Mouse (Mus musculus) hematopoietic stem cell, adult 5-6 weeks (primary cell): ENCODE data around the gene Zfp938. TPM values are rescaled to one million over a fixed set of nuclear protein-coding genes. Genes with fewer than 3 reads are reported as not detected.
A peak's percentile ranks its signal among the peaks of the same experiment; 100 is the strongest.

Source experiments
- ATAC-seq, 2 experiments: fragments of 125-278 bp in 1 of 2; replicated peaks in 1 of 2; 2 replicates each; pipeline ENCODE4 v1.8.0; 2016 to 2017; ENCODE audit warnings: inconsistent platforms in 2 of 2, mild to moderate bottlenecking in 2 of 2, moderate number of reproducible peaks in 2 of 2, low read depth in 1 of 2, moderate TSS enrichment in 1 of 2; ENCODE audit not compliant: low FRiP score in 2 of 2, poor library complexity in 2 of 2, severe bottlenecking in 2 of 2, insufficient read depth in 1 of 2, low TSS enrichment in 1 of 2
- total RNA-seq: library from RNA; stranded (forward); fragments of 172-1452, 232-1000 nt; gene quantifications from 2 replicates; pipeline ENCODE4 v1.2.3, GENCODE M21; 2017

Zfp938 gene
- 5.7 and 8.6 TPM in 2 replicates for total RNA-seq

DNA sequence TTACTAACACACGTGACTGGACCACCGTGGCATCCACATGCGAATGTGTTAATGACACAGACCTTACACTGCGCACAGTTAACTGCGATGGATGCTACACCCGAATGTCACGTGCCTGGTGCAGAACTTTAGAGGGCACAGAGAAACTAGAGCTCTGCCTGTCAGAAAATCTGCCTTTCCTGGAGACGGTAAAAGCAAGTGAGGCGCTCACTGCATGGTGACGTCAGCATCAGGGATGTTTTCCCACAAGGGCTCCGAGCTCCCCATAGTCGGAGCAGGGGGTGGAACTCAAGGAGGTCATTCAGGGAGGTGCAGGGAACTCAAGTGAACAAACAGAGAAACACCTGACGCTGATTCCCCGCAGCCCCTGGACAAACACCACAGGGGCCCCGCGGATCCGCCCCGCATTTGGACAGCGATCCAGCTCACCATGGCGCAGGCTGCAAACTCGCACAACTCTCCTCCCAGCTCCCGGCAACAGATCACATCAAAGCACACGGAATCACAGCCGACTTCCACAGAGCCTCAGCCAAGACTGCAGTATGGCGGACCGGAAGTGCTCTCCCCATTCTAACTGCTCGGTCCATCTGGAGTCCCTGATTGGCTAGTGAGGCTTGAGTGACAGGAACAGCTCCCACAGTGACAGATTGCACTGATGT is at the start of gene Zfp938:
Gene Zfp938 (minus strand): TSS at position 539 of the 659 bp plus-strand sequence.
- peak; percentile 98 to 100 for ATAC-seq

DNA sequence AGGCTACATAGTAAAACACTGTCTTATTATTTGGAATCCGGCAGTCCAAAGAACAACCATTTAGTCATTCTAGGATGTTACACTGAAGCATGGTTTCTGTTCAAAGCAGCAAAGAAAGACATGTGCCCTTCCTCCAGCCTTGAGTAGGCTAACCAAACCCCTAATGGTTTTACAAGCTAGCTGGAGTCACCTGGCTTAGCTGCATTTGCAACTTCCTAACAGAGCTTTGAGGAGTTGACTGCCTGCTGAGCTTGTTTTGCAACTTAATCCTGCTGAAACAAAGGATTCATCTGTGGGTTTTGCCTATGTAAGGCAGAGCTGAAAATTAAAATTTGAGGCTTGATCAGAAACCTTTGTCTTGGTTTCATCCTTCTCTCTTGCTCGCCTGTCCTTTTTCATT is 16.3 kb upstream of the Zfp938 start:
- ATAC-seq: no peak

DNA sequence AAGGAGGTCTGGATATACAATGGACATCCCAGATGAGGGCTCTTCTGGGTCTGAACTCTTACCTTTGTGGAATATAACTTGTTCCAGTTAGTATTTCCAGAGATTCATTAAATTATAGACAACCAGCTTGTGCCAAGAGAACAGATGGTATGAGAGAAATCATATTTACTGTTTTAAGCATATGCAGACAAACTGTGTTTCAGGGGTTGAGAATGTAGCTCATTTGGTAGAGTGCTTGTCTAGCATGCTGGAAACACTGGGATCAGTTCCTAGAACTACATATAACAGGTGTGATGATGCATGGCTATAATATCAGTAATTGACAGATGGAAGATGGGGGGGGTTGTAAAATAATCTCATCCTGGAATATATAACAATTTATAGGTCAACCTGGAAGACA is 3.9 kb upstream of the Zfp938 start:
- ATAC-seq: no peak

DNA sequence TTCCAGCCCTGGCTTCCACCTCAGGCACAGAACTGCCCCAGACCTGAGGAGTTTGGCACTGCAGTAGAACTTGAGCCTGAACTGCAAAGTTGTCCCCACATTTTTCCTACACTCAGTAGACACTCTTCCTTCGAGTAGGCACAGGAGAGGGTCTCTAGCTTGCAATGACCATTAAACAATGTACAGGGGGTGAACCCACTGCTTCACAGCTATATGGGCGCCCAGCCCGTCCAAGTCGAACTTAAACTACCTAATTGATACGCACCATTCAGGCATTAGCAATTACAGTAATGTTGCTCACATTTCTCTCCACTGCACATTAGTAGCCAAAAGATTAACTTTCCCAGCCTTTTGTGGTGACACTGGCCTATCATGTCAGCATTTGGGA is 315 bp upstream of the Zfp938 start:
- ATAC-seq: peak in 1 of 2 experiments; percentile 4; a peak in 1 of 4 replicates

DNA sequence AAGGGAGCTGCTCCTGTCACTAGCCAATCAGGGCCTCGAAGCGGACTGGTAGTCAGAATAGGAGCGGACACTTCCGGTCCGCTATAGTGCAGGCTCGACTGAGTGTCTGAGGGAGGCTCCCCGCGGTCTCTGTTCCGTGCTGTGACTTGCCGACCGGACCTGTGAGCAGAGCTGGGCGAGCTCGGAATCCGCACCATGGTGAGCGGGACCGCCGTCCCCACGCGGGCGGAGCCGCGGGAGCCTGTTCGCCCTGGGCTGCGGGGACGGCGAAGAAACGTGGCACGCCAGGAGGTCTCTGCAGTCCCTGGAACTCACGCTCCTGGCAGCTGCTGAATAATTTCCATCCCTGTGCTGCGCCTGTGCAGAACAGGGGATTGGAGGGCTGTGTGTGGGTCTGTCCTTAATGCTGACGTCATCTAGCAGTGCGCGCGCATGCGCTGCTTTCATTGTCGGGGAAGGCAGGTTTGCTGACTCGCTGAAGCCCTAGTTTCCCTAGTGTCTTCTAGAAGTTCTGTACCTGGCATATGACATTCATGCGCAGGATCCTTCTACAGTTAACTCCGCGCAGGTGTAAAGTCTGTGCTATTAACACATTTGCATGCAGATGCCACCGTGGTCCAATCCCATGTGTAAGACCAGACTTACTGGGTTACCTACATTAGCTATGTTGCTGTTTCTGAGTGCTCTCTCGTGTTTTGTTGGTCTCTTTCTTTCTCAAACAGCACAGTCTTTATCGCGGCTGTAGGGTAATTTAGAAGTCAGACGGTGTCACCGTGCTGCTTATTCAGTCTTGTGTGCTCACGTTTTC is 62.6 kb downstream of the Zfp938 start:
- ATAC-seq: peak; percentile 88 to 94

Other genes starting within 250 kb of the Zfp938 start
- gene Zfp873, start 193.2 kb downstream of the Zfp938 start, total RNA-seq: 13.7 and 14.7 TPM in 2 replicates
- gene BC024063, start 157.9 kb downstream of the Zfp938 start, total RNA-seq: 1.0 TPM in 2 replicates
- gene AU041133, start 113.3 kb downstream of the Zfp938 start, total RNA-seq: 5.7 and 12.8 TPM in 2 replicates
- gene 4932415D10Rik, start 75.3 kb upstream of the Zfp938 start, total RNA-seq: not detected in 2 replicates
- gene Gm4924, start 113.0 kb upstream of the Zfp938 start, total RNA-seq: 9.5 and 15.2 TPM in 2 replicates